Mouse (Mus musculus) urinary bladder, postnatal 4 days (tissue): ENCODE measurements around the gene Smim22.

Experiments used
- DNase-seq, 2 experiments: peaks; one replicate each; pipeline ENCODE4 v3.0.0; 2021 to 2022; ENCODE audit warnings: low spot score in 2 of 2

Gene Smim22

GRCm38 (mm10) chr16:5008076-5008475 is 988 bp downstream of the Smim22 start:
- no peak for DNase-seq

- no peak for DNase-seq
Observed at GRCm38 (mm10) chr16:5010371-5010935, 3.4 kb downstream of the Smim22 start.

- no peak for DNase-seq
Observed at GRCm38 (mm10) chr16:5011285-5011684, 4.2 kb downstream of the Smim22 start.

- no peak for DNase-seq
Observed at GRCm38 (mm10) chr16:5012036-5013005, 5.2 kb downstream of the Smim22 start.

- DNase-seq = peak; percentile 97
Observed at GRCm38 (mm10) chr16:5013054-5013838, 6.2 kb downstream of the Smim22 start, which contains the start of gene Rogdi. TSS of gene Rogdi (minus strand) at chr16:5013553.

- no peak for DNase-seq
Observed at GRCm38 (mm10) chr16:5014578-5014977, 7.5 kb downstream of the Smim22 start.

GRCm38 (mm10) chr16:5024021-5024420 is 16.9 kb downstream of the Smim22 start:
- DNase-seq = no peak

- DNase-seq = no peak
Observed at GRCm38 (mm10) chr16:5029847-5030246, 22.8 kb downstream of the Smim22 start.

- no peak for DNase-seq
Observed at GRCm38 (mm10) chr16:5035591-5035990, 28.5 kb downstream of the Smim22 start.

GRCm38 (mm10) chr16:5036649-5037234 is 29.7 kb downstream of the Smim22 start:
- no peak for DNase-seq

- no peak for DNase-seq
Observed at GRCm38 (mm10) chr16:5045322-5045721, 38.2 kb downstream of the Smim22 start.

- no peak for DNase-seq
Observed at GRCm38 (mm10) chr16:5049182-5049773, 42.2 kb downstream of the Smim22 start.

GRCm38 (mm10) chr16:5049774-5050234 is 42.7 kb downstream of the Smim22 start, which contains the start of the genes Glyr1 and Ubn1:
TSS of gene Glyr1 (minus strand) at chr16:5049863.
TSS of gene Ubn1 (plus strand) at chr16:5050057.
- DNase-seq = peak; percentile 98 to 99

- peak; percentile 73 to 79 for DNase-seq
Observed at GRCm38 (mm10) chr16:5050251-5051110, 43.4 kb downstream of the Smim22 start.
